Mouse (Mus musculus) heart, adult 11 months (tissue): ENCODE measurements around the gene Sh2d2a.
"Not testable (repeated sequence)": the region's sequence is repeated elsewhere in the genome, so short reads cannot be mapped to it uniquely, and the experiment has no call there.

Source experiments
- DNase-seq: peaks from one replicate; pipeline ENCODE4 v3.0.0; 2022

Gene Sh2d2a

GRCm38 (mm10) chr3:87846650-87847110 lies at the start of gene Sh2d2a:
Gene Sh2d2a, plus strand, starts transcription at chr3:87846755.
- no peak for DNase-seq

GRCm38 (mm10) chr3:87801681-87802080 lies 44.9 kb upstream of the Sh2d2a start:
- no peak for DNase-seq

- peak; percentile 90 for DNase-seq
Observed at GRCm38 (mm10) chr3:87804038-87804677, 42.4 kb upstream of the Sh2d2a start.

GRCm38 (mm10) chr3:87809322-87809962 lies 37.1 kb upstream of the Sh2d2a start:
- DNase-seq = no peak

GRCm38 (mm10) chr3:87811297-87811696 lies 35.3 kb upstream of the Sh2d2a start:
- DNase-seq = peak; percentile 86

GRCm38 (mm10) chr3:87812413-87812812 lies 34.1 kb upstream of the Sh2d2a start:
- DNase-seq = no peak

GRCm38 (mm10) chr3:87812873-87813272 lies 33.7 kb upstream of the Sh2d2a start:
- DNase-seq = no peak

- no peak for DNase-seq
Observed at GRCm38 (mm10) chr3:87816166-87816565, 30.4 kb upstream of the Sh2d2a start.

GRCm38 (mm10) chr3:87816646-87817093 lies 29.9 kb upstream of the Sh2d2a start:
- DNase-seq = peak; percentile 94

- DNase-seq = no peak
Observed at GRCm38 (mm10) chr3:87818226-87818625, 28.3 kb upstream of the Sh2d2a start.

GRCm38 (mm10) chr3:87824206-87824605 lies 22.3 kb upstream of the Sh2d2a start, which contains the start of gene Pear1:
Gene Pear1, minus strand, starts transcription at chr3:87824306.
- not testable (repeated sequence) for DNase-seq

GRCm38 (mm10) chr3:87828435-87828834 lies 18.1 kb upstream of the Sh2d2a start:
- no peak for DNase-seq

GRCm38 (mm10) chr3:87829025-87829424 lies 17.5 kb upstream of the Sh2d2a start:
- no peak for DNase-seq

GRCm38 (mm10) chr3:87832109-87832859 lies 14.3 kb upstream of the Sh2d2a start:
- peak; percentile 62 for DNase-seq

- DNase-seq = peak; percentile 51
Observed at GRCm38 (mm10) chr3:87833482-87833881, 13.1 kb upstream of the Sh2d2a start.

GRCm38 (mm10) chr3:87838622-87839021 lies 7.9 kb upstream of the Sh2d2a start:
- DNase-seq = peak; percentile 91

GRCm38 (mm10) chr3:87840858-87841257 lies 5.7 kb upstream of the Sh2d2a start:
- DNase-seq = no peak

GRCm38 (mm10) chr3:87844981-87845380 lies 1.6 kb upstream of the Sh2d2a start:
- no peak for DNase-seq

- no peak for DNase-seq
Observed at GRCm38 (mm10) chr3:87846186-87846585, 369 bp upstream of the Sh2d2a start.

GRCm38 (mm10) chr3:87847680-87848079 lies 1.1 kb downstream of the Sh2d2a start:
- DNase-seq = no peak

GRCm38 (mm10) chr3:87849117-87849516 lies 2.6 kb downstream of the Sh2d2a start:
- DNase-seq = no peak

- DNase-seq = peak; percentile 93
Observed at GRCm38 (mm10) chr3:87854795-87855568, 8.4 kb downstream of the Sh2d2a start.

GRCm38 (mm10) chr3:87855936-87856335 lies 9.4 kb downstream of the Sh2d2a start:
- DNase-seq = peak; percentile 96
